Mouse (Mus musculus): ENCODE measurements at regions not wholly inside any gene's neighbourhood (a gene's known extent, or its start where the extent isn't known, plus 50 kb on each side); places are given as distances from the start of the nearest gene placed in this dataset.

DNA sequence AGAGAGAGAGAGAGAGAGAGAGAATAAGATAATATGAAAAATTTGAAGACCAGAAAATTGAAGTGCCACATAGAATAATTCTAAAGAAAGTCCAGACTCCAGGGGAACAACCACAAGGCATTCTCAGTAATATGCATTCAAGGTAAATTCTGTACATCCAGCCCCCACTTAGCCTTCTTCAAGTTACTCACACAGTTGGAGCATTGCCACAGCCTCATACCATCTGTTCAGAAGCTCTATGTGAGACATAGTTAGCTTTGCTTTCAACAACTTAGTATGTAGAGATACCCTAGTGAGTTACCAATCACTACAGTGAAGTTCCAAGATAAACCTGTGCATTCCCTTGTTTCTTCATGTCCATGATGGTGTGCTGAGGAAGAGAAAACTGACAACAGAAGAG, 247.6 kb upstream of the Mad2l1 start:
- TF ChIP-seq CTCF (IDR thresholded peaks at IDR 0.05; ENCODE audit: extremely low read depth, insufficient read depth, low read length) (no peak), POLR2A (IDR thresholded peaks at IDR 0.05; ENCODE audit: extremely low read depth, insufficient read depth, low read length) (no peak)

Data from cortical plate, adult 2 months (tissue).